Mouse (Mus musculus) liver, postnatal 0 days (tissue): ENCODE measurements at regions not wholly inside any gene's neighbourhood (a gene's known extent, or its start where the extent isn't known, plus 50 kb on each side); places are given as distances from the start of the nearest gene placed in this dataset.

ENCODE experiments used
- CTCF ChIP-seq: sonication (generic); IDR thresholded peaks from 2 replicates; pipeline ENCODE4 v1.5.1; 2016; ENCODE audit warnings: antibody characterized with exemption, low read depth
- EP300 ChIP-seq: IDR thresholded peaks from 2 replicates; pipeline ENCODE4 v1.6.1; 2016; ENCODE audit warnings: antibody characterized with exemption, low read depth, mild to moderate bottlenecking

GRCm38 (mm10) chr13:63672425-63672824 lies 99.0 kb upstream of the Ptch1 start:
- TF ChIP-seq CTCF, result no peak
- TF ChIP-seq EP300, result no peak
